Mouse (Mus musculus): ENCODE results near the gene Gbf1. TPM values are rescaled to one million over a fixed set of nuclear protein-coding genes. Genes with fewer than 3 reads are reported as not detected.

Gene Gbf1
- polyA plus RNA-seq, 1 experiment from 2014 or later, result 28.7 TPM

DNA sequence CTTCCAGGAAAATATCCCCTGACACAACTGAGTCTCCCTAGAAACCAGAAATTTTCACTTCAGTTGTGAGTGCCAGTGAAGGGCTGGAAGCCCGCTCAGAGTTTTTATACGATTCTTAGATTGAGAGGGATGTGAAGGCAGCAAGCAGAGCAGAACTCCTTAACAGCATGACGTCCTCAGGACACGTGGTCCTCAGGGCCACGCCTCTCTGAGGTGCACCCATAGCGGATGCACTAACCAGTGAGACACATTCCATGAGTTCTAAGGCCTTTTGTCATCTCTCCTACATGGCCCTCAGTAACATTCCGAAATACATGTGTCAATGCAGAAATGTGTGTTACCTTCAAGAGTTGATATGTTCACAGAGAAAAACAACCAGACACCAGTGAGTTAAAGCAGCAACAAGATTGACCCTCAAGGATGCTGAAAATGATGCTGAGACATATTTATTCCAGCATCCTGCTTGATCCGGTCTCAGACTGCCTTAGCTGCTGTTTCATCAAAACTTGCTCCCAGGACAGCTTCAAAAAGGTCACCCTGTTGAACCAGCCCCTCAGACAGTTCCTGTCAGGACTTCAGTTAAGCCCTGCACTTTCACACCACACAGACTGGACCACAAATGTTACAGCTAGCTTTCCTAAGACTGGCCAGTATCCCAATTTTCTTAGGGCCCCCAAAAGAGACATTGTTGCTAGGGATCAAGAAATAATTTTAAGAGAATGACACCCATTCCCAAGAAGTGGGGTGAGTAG is 148.2 kb downstream of the Gbf1 start:
- no peak for DNase-seq (ENCODE audit: low spot score)

DNA sequence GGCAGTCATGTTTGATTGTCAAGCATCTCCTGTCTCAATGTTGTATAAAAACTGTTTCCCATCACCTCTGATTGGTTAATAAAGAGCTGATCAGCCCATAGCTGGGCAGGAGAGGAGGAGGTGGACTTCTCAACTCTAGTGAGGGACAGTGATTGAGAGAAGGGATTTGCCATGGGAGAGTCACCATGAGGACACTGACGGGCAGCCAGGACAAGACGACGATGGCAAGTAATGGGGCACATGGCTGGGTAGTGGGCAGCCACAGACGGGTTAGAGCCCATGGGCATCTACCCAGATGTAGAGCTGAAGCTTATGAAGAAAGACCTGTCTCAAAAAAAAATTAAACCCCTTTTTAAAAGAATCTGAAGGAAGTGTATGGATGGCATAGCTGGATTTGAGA is 150.2 kb downstream of the Gbf1 start:
- DNase-seq (ENCODE audit: low spot score), result no peak

DNA sequence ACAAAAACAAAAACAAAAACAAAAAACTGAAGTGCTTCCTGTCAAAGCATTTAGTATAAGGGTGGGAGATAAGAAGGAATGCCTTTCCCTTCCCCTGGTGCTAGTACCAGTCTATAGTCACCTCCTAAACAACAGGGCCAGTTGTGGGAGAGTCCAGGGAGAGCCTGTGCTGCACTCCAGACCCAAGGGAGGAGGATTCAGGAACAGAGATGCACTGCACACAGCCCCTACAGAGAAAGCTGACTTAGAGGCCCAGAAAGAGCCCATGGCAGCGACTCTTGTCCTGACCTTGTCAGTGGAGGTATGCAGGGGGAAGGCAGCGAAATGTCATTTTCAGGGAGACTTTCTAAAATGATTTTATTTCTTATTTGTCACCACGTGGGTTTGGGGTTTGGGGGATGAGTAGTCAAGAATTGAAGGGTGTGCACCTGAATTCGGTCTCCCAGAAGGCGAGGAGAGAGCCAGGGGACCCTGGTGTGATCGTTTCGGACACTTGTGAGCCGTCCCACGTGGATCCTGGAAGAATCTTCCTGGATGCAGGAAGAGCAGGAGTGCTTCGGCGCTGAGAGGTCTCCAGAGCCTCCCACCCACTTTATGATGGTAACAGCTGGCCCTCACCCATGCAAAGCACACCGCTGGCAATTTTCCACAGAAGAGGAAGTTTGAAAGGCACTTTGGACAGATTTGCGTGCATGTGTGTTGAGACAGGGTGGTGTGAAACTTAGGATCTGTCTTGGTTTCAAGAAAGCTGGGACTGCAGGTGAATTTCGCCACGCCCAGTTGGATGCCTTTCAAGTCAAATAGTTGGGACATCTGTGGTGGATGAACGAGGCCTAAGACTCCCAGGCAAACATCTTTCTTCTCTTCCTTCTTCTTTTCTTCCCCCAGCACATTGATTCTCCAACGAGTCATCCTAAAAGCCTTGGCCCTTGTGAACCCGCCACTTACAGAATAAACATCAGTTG is 151.2 kb downstream of the Gbf1 start:
- no peak for DNase-seq (ENCODE audit: low spot score)

DNA sequence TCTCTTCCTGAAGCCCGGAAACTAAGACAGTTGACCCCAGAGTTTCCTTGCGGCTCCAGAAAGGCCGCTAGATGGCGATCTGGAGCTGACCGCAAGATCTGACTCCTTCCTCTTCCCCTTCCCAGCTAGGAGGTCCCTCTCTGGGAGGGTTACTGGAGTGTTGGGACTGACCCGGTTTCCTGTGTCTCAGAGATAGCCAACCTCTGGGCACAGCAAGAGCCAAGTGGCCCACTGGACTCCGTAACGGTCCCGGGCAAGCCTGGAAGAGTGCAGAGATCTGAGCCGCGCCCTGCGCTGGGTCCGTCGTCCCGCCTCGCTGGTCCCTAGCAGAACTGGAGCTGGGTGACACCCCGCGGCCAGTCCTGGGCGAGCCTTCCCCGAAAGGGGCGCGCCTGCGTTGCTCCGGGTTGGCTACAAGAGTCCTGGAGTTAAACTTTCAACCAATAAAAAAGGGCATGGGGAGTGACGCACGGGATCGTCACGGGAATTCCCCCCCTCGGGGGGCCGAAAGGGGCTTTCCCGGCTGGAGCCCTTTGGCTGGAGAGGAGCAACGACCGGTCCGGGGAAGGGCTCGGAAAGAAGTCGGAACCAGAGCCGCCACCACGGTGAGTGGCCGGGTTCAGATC is 152.0 kb downstream of the Gbf1 start, which contains the start of gene Nfkb2:
Gene Nfkb2, plus strand, starts transcription at position 105 of the 626 bp plus-strand sequence.
- DNase-seq (ENCODE audit: low spot score), result peak; percentile 78

DNA sequence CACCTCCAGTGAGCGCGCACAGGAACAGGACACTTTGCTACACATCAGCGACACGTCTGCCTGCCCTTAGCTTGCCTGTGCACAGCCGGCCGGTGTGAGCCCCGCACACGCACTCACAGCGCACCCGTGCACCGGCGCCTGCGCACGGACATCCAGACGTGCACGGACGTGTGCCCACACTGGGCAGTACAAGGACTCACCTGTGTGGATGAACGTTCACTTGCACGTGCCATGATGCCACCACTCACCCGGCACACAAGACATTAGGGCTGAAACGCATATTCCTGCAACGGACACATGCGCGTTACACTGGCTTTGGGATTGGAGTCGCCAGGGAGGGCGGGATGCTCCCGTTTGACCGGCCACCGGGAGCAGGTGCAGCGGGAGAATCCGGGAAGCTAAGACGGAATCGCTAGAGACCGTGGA is 152.6 kb downstream of the Gbf1 start:
- peak; percentile 42 for DNase-seq (ENCODE audit: low spot score)

DNA sequence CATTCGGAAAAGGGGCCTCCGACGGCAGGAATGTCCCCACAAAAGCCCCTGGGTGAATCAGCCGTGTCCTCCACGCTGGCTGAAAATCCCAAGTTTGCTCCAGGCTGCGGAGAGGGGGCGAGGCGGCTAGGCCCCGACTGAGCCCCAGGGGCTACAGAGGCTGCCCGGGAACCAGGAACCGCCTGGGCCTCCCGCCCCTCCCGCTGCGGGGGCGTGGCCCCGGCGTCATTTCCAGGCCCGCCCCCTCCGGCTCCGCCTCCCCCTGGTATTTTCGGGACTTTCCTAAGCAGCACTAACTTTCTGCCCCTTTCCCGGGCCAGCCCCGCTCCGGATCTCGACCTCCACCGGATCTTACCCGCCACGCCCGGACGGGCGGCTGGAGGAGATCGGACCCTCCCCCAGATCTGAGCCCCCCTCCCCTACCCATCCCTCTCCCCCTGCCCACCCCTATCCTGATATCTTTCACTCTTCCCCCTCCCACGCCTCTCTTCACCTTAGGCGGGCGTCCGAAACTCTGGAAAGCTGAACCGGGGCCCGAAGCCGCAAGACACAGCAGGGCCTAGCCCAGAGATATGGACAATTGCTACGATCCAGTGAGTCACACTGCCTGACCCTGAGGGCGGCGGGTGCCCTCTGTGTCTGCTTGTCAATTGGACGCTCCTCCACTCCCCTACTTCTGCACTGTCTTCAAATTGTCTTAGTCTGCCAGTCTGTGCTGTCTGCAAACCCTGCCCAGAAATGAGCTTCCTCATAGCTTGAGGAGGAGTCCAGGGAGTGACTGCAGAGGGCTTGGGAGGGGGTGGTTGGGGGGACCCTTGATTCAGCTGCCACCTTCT is 153.3 kb downstream of the Gbf1 start:
- peak; percentile 89 for DNase-seq (ENCODE audit: low spot score)

DNA sequence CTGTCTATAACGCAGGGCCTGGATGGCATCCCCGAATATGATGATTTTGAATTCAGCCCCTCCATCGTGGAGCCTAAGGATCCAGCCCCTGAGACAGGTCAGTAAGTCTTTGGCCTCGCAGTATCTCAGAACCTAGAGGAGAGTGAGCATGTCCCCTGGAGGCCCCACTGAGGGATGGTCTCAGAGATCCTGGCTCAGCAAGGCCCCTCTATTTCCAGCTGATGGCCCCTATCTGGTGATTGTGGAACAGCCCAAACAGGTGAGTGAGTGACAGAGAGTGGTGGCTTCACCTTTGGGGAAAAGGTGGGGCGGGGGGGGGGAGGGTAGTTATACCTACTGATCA is 153.9 kb downstream of the Gbf1 start:
- DNase-seq (ENCODE audit: low spot score), result no peak

DNA sequence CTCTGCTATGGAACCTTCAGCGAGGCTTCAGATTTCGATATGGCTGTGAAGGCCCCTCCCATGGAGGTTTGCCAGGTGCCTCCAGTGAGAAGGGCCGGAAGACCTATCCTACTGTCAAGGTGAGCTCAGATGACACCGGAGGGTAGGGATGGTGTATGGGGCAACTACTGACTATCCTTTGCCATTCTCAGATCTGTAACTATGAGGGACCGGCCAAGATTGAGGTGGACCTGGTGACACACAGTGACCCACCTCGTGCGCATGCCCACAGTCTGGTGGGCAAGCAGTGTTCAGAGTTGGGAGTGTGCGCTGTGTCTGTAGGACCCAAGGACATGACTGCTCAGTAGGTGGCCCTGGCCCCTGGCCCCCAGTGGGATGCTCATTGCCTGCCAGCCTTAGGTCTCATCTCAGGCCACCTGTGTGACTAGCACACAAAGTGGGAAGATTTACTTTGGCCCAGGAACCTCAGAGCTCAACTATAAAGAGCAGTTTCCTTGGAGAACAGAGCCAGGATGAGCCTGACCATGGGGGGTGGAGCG is 154.5 kb downstream of the Gbf1 start:
- DNase-seq (ENCODE audit: low spot score), result no peak

DNA sequence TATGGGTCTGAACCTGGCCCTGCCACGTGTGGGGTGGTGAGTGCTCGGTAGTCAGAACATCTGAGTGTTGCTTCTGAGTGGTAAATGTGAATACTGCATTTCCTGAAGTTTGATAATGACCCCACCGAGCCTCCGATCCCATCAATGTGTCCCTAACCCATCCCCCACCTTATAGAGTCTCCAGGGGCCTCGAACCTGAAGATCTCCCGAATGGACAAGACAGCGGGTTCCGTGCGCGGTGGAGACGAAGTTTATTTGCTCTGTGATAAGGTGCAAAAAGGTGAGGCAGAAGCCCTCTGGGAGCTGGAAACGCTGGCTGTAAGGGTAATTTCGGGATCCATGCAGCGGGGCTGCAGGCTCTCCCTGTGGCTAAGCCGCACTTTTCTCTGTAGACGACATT is 155.5 kb downstream of the Gbf1 start:
- DNase-seq (ENCODE audit: low spot score), result no peak

DNA sequence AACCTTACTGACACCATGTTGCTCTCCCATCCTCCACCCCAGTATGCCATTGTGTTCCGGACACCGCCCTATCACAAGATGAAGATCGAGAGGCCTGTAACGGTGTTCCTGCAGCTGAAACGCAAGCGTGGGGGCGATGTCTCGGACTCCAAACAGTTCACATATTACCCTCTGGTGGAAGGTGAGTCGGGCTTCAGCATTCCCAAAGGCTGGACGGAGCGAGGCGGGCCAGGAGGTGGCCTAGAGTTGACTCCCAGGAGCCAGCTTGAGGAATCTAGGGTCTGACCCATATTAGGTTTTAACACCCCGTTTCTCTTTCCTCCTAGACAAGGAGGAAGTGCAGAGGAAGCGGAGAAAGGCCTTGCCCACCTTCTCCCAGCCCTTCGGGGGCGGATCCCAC is 156.0 kb downstream of the Gbf1 start:
- DNase-seq (ENCODE audit: low spot score), result no peak

DNA sequence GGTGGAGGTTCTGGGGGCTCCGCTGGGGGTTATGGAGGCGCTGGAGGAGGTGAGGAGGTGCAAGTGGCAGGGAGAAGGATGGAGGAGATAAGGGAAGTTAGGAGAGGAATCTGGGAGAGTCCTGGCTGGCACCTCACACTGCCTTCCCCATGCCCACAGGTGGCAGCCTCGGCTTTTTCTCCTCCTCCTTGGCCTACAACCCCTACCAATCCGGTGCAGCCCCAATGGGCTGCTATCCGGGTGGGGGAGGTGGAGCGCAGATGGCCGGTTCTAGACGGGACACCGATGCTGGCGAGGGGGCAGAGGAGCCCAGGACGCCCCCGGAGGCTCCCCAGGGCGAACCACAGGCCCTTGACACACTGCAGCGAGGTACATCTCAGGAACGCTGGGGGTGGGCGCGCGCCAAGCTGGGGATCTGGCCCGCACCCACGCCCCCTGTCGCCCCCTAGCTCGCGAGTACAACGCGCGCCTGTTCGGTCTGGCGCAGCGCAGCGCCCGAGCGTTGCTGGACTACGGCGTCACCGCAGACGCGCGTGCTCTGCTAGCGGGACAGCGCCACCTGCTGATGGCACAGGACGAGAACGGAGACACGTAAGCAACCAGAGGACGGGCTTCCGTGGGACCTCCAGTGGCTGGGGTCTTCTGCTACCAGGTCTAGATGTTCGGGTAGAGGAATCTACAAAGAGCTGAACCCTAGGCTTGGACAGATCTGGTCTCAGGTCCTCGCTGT is 156.6 kb downstream of the Gbf1 start:
- peak; percentile 89 for DNase-seq (ENCODE audit: low spot score)

DNA sequence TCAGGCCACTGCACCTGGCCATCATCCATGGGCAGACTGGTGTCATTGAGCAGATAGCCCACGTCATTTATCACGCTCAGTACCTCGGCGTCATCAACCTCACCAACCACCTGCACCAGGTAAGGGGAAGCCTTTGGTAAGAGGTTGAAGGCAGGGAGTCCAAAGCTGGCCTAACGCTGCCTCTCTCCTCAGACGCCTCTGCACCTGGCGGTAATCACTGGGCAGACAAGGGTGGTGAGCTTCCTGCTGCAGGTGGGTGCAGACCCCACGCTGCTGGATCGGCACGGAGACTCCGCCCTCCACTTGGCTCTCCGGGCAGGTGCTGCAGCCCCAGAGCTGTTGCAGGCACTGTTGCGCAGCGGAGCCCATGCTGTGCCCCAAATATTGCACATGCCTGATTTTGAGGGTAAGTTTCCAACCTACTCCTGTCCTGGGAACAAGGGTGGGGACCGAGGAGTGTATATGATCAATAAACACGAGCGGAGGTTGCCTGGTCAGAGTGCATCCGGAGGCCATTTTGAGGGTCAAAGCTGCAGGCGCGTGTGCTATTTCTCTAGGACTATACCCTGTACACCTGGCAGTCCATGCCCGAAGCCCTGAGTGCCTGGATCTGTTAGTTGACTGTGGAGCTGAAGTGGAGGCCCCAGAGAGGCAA is 157.5 kb downstream of the Gbf1 start:
- DNase-seq (ENCODE audit: low spot score), result no peak

DNA sequence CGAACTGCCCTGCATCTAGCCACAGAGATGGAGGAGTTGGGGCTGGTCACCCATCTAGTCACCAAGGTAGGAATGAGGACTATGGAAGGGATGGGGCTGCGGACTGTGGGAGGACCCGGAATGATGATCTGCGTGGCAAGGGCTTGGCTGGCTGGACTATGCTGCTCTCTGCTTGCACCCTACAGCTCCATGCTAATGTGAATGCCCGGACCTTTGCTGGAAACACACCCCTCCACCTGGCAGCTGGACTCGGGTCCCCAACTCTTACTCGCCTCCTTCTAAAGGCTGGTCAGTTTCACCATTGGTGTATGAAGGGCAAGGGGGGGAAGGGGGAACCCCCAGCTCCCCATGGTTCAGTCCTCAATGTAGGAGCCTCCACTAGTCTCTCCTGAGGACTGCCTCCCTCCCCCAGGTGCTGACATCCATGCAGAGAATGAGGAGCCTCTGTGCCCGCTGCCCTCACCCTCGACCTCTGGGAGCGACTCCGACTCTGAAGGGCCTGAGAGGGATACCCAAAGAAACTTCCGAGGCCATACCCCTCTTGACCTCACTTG is 158.1 kb downstream of the Gbf1 start:
- DNase-seq (ENCODE audit: low spot score), result no peak

DNA sequence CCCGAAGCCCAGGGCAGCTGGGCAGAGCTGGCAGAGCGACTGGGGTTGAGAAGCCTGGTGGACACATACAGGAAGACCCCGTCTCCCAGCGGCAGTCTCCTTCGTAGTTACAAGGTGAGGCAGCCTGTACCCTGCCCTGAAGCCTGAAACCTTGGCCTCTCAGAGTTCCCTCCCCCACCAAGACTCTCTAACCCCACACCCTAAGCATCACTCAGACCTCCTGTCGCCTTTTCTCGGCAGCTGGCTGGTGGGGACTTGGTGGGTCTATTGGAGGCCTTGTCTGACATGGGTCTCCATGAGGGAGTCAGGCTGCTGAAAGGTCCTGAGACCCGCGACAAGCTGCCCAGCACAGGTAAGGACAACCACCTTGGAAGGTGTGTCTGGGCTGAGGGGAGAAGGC is 159.0 kb downstream of the Gbf1 start:
- DNase-seq (ENCODE audit: low spot score), result no peak

DNA sequence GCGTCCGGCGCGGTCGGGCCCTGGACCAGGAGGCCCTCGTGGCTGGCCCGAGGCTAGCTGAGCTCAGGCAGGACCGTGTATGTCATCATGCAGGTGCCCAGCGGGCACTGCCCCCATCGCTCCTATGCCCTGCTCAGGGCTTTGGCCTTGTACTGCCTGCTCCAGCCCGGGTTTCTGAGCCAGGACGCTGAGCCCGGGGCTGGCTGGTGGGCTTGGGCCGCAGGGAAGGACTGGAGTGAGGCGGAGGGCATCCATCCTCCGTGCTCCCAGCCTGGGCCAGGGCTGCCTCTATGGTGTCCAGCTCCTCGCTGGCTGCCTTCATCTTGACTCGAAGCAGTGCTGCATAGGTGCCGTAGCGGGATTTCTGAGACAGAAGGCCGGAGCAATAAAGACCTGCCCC is 160.3 kb downstream of the Gbf1 start:
- no peak for DNase-seq (ENCODE audit: low spot score)

DNA sequence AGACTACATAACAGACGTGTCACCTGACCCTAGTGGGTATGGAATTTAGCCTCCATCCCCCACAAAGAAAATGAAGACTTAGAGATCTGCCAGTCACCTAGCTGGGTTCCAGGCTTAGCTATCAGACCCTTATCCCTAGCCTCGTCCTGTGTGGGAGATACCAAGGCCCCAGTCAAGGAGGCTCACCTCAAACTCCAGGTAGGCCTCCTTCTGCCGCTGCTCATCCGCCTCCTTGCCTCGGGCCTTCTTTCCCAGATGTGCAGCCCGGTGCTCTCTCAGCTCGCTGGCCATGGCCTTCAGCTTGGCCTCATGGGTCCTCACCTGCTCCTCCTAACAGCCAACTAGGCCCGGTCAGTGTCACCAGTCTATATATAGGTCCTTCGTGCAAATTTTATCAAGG is 160.8 kb downstream of the Gbf1 start:
- no peak for DNase-seq (ENCODE audit: low spot score)

DNA sequence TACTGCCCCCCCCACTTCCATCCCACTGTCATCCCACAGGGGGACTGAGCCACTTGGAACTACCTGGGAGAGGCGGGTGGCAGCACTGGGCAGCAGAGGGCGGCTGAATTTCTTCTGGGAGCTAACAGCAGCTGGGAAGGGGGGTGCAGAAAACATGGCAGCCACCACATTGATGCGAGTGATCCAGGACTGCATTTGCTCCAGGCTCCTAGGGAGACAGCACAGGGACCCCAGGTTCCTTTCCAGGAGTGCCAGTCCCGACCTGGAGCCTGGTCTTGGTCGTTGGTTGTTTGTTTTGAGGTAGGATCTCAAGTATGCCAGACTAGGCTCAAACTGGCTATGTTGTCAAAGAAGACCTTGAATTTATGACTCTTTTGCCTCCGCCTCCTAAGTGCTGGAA is 161.3 kb downstream of the Gbf1 start:
- no peak for DNase-seq (ENCODE audit: low spot score)

DNA sequence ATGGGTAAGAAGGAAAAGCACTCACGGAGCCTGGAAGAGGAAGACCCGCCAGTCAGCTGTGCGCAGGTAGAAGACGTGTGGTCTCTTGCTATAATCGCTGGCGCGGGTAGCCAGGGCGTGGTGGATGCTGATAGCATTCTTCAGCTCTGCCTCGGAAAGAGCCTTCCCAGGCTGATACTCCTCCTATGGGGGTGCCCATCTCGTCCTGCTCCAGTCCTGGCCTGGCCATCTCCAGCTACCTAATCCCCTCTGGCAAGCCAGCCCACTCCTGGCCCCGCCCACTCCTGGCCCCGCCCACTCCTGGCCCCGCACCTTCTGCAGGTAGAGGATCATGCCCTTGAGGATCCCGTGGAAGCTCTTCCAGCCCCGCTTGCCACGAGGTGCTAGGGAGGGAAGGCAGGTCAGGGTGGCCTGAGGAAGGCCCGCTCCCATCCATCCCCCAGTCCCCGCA is 161.9 kb downstream of the Gbf1 start:
- DNase-seq (ENCODE audit: low spot score), result no peak

Data from thymus, postnatal 0 days (tissue).